Mouse (Mus musculus) myocyte (in vitro differentiated cells): ENCODE results near the gene Pln. TPM values are rescaled to one million over a fixed set of nuclear protein-coding genes. Genes with fewer than 3 reads are reported as not detected.

ENCODE experiments used
- H3K27me3 ChIP-seq: one replicate; pipeline ENCODE4 v1.6.1; 2011; ENCODE audit not compliant: control insufficient read depth, insufficient read depth, insufficient read length
- H3K36me3 ChIP-seq: one replicate; pipeline ENCODE4 v1.6.1; 2011; ENCODE audit not compliant: control insufficient read depth, insufficient read depth
- H3K4me2 ChIP-seq: one replicate; pipeline ENCODE4 v1.6.1; 2011; ENCODE audit warnings: low read depth, control low read depth
- H3K4me3 ChIP-seq: one replicate; pipeline ENCODE4 v1.5.1; 2011; ENCODE audit warnings: mild to moderate bottlenecking, control low read depth, moderate library complexity
- H3K79me2 ChIP-seq: one replicate; pipeline ENCODE4 v1.6.1; 2011; ENCODE audit not compliant: control insufficient read depth, insufficient read depth
- H3ac ChIP-seq: one replicate; pipeline ENCODE4 v1.6.1; 2011; ENCODE audit not compliant: control insufficient read depth, insufficient read length
- CEBPB ChIP-seq: IDR thresholded peaks from 2 replicates; pipeline ENCODE4 v1.6.1; 2011; ENCODE audit warnings: mild to moderate bottlenecking, moderate library complexity; ENCODE audit not compliant: poor library complexity, insufficient read depth, severe bottlenecking
- E2F4 ChIP-seq: IDR thresholded peaks from one replicate; pipeline ENCODE4 v1.6.1; 2011; ENCODE audit warnings: mild to moderate bottlenecking, control low read depth, moderate library complexity; ENCODE audit not compliant: insufficient read depth
- MAX ChIP-seq: IDR thresholded peaks from one replicate; pipeline ENCODE4 v1.6.1; 2011; ENCODE audit warnings: low read depth, mild to moderate bottlenecking, control low read depth
- MYOD1 ChIP-seq, 3 experiments: IDR thresholded peaks; one replicate each; pipeline ENCODE4 v1.6.1; 2011; ENCODE audit warnings: control low read depth in 2 of 3, low read depth in 2 of 3, mild to moderate bottlenecking in 2 of 3, moderate library complexity in 1 of 3; ENCODE audit not compliant: insufficient read length in 2 of 3, control insufficient read depth in 1 of 3
- MYOG ChIP-seq, 3 experiments: IDR thresholded peaks; one replicate each; pipeline ENCODE4 v1.6.1; 2011; ENCODE audit warnings: control low read depth in 2 of 3, low read depth in 2 of 3, mild to moderate bottlenecking in 2 of 3; ENCODE audit not compliant: insufficient read length in 2 of 3, control insufficient read depth in 1 of 3, insufficient read depth in 1 of 3
- POLR2A ChIP-seq: IDR thresholded peaks from one replicate; pipeline ENCODE4 v1.6.1; 2011; ENCODE audit warnings: low read depth, mild to moderate bottlenecking, control low read depth, moderate library complexity; ENCODE audit not compliant: insufficient read length
- POLR2AphosphoS2 ChIP-seq: IDR thresholded peaks from one replicate; pipeline ENCODE4 v1.6.1; 2011; ENCODE audit warnings: low read depth, control low read depth; ENCODE audit not compliant: insufficient read length
- REST ChIP-seq: IDR thresholded peaks from one replicate; pipeline ENCODE4 v1.6.1; 2011; ENCODE audit warnings: mild to moderate bottlenecking, control low read depth, moderate library complexity; ENCODE audit not compliant: insufficient read depth, insufficient read length
- SRF ChIP-seq: IDR thresholded peaks from one replicate; pipeline ENCODE4 v1.6.1; 2011; ENCODE audit warnings: low read depth; ENCODE audit not compliant: control insufficient read depth, insufficient read length
- TCF12 ChIP-seq: IDR thresholded peaks from one replicate; pipeline ENCODE4 v1.6.1; 2011; ENCODE audit warnings: mild to moderate bottlenecking, control low read depth; ENCODE audit not compliant: poor library complexity, insufficient read depth, severe bottlenecking
- TCF3 ChIP-seq: IDR thresholded peaks from one replicate; pipeline ENCODE4 v1.6.1; 2011; ENCODE audit warnings: low read depth, control low read depth; ENCODE audit not compliant: insufficient read length
- USF1 ChIP-seq: IDR thresholded peaks from one replicate; pipeline ENCODE4 v1.6.1; 2011; ENCODE audit warnings: low read depth, mild to moderate bottlenecking, control low read depth, moderate library complexity
- polyA plus RNA-seq: library from polyadenylated mRNA; unstranded; fragments of >200 nt; fragmentation: generic; extraction: Trizol; gene quantifications from one replicate; pipeline ENCODE4 v1.2.1, GENCODE M21; 2012; ENCODE audit warnings: missing spikeins

Pln gene
- polyA plus RNA-seq, 1 experiment = 0.56 TPM

- H3K27me3 ChIP-seq = no peaks in the 10 kb centered on the region
- H3K79me2 ChIP-seq = peaks cover 3% of the 10 kb centered on the region
- no peak for TF ChIP-seq MAX
- TF ChIP-seq MYOD1 (IDR thresholded peaks at IDR 0.05; ENCODE audit: control insufficient read depth in 1 of 3, insufficient read length in 2 of 3, low read depth in 2 of 3) = no peak
- no peak for TF ChIP-seq TCF12
- TF ChIP-seq TCF3 = no peak
- no peak for TF ChIP-seq POLR2A
- no peak for TF ChIP-seq CEBPB
- TF ChIP-seq REST = no peak
- no peak for TF ChIP-seq SRF
- no peak for TF ChIP-seq MYOG (IDR thresholded peaks at IDR 0.05; ENCODE audit: control insufficient read depth in 1 of 3, insufficient read depth in 1 of 3, insufficient read length in 2 of 3, low read depth in 2 of 3)
- no peak for TF ChIP-seq POLR2AphosphoS2
- TF ChIP-seq E2F4 = no peak
- no peak for TF ChIP-seq USF1
- no peak overlapping the region for H3K4me2 ChIP-seq
- no peaks in the 10 kb centered on the region for H3K36me3 ChIP-seq
- no peak overlapping the region for H3K4me3 ChIP-seq
- H3ac ChIP-seq = no peak overlapping the region
Measured at GRCm38 (mm10) chr10:53326367-53326766, 11.1 kb upstream of the Pln start.

- TF ChIP-seq MAX (no peak), POLR2A (no peak), MYOD1 (IDR thresholded peaks at IDR 0.05; ENCODE audit: control insufficient read depth in 1 of 3, insufficient read length in 2 of 3, low read depth in 2 of 3) (no peak), CEBPB (no peak), REST (no peak), TCF12 (no peak), POLR2AphosphoS2 (no peak), TCF3 (no peak), SRF (no peak), USF1 (no peak), MYOG (IDR thresholded peaks at IDR 0.05; ENCODE audit: control insufficient read depth in 1 of 3, insufficient read depth in 1 of 3, insufficient read length in 2 of 3, low read depth in 2 of 3) (no peak), E2F4 (no peak)
- H3ac ChIP-seq = no peak overlapping the region
- H3K79me2 ChIP-seq = peaks cover 3% of the 10 kb centered on the region
- no peak overlapping the region for H3K4me3 ChIP-seq
- H3K4me2 ChIP-seq = no peak overlapping the region
- H3K27me3 ChIP-seq = no peaks in the 10 kb centered on the region
- no peaks in the 10 kb centered on the region for H3K36me3 ChIP-seq
Measured at GRCm38 (mm10) chr10:53329257-53329656, 8.2 kb upstream of the Pln start.

- TF ChIP-seq TCF3 = no peak
- TF ChIP-seq SRF = no peak
- no peak for TF ChIP-seq POLR2A
- no peak for TF ChIP-seq E2F4
- no peak for TF ChIP-seq POLR2AphosphoS2
- no peak for TF ChIP-seq MAX
- TF ChIP-seq USF1 = no peak
- no peak for TF ChIP-seq MYOD1 (IDR thresholded peaks at IDR 0.05; ENCODE audit: control insufficient read depth in 1 of 3, insufficient read length in 2 of 3, low read depth in 2 of 3)
- no peak for TF ChIP-seq TCF12
- TF ChIP-seq REST = no peak
- no peak for TF ChIP-seq CEBPB
- TF ChIP-seq MYOG (IDR thresholded peaks at IDR 0.05; ENCODE audit: control insufficient read depth in 1 of 3, insufficient read depth in 1 of 3, insufficient read length in 2 of 3, low read depth in 2 of 3) = no peak
- Histone ChIP-seq H3K36me3 (no peaks in the 10 kb centered on the region), H3K4me3 (no peak overlapping the region), H3K4me2 (no peak overlapping the region), H3K27me3 (no peaks in the 10 kb centered on the region), H3K79me2 (no peaks in the 10 kb centered on the region), H3ac (no peak overlapping the region)
Measured at GRCm38 (mm10) chr10:53332752-53333151, 4.7 kb upstream of the Pln start.

DNA sequence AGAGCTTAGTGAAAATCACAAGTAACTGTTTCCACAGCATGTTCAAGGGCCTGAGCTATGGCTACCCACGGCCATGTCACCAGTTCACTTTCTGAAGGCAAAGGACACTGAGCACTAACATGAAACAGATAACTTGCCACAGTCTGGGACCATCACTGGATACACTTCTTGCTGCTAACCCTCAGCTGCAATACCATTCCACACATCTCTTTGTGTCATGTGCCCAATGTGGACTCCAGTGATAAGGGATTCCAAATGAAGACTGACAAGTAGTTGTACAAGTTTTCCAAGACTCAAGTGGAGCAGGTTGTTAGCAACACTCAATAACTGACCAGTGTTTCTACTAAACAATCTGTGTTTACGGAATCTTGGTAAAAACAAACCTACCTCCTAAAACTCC lies 2.2 kb upstream of the Pln start:
- no peak overlapping the region for H3K4me2 ChIP-seq
- no peak for TF ChIP-seq E2F4
- TF ChIP-seq REST = no peak
- TF ChIP-seq TCF12 = no peak
- TF ChIP-seq TCF3 = no peak
- no peak overlapping the region for H3K4me3 ChIP-seq
- no peak overlapping the region for H3ac ChIP-seq
- H3K79me2 ChIP-seq = no peaks in the 10 kb centered on the region
- H3K27me3 ChIP-seq = no peaks in the 10 kb centered on the region
- H3K36me3 ChIP-seq = no peaks in the 10 kb centered on the region

DNA sequence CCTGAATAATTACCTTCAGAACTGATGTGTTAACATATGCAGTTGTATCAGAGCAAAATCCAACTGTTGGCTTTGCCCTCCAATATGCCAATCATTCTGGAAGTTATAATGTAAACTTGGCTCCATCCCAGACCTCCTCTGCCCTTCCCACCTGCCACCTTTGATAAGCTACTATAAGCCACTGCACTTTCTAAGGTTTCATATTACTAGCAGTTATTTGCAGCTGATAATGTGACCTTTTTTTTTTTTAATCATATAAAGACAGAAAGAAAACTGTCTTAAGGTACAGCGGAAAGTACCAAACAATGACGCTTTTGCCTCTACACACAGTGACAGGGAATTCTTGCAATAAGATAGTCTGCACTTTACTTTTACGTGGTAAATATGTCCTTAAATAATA lies 1.5 kb upstream of the Pln start:
- Histone ChIP-seq H3K27me3 (no peaks in the 10 kb centered on the region), H3K79me2 (no peaks in the 10 kb centered on the region), H3ac (no peak overlapping the region), H3K4me2 (no peak overlapping the region), H3K4me3 (no peak overlapping the region), H3K36me3 (no peaks in the 10 kb centered on the region)
- TF ChIP-seq USF1 = no peak
